Comparison of ENCODE assay signal across 8 mouse cellular contexts in genomic region chr2:85037047-85038026, GRCm38 (mm10). TPM values are rescaled to one million over a fixed set of nuclear protein-coding genes. Genes with fewer than 3 reads are reported as not detected.
DNase-seq lines count a peak whose midpoint lies in the region; ATAC-seq and TF ChIP-seq lines count a peak whose summit lies in the region.

Gene Ssrp1 (plus strand): TSS chr2:85037234.
Gene P2rx3 (minus strand): TSS chr2:85037462.

- H3K36me3 ChIP-seq in embryonic facial prominence, embryonic 13.5 days: peaks cover 36% of the 10 kb centered on the region
- no peaks in the 10 kb centered on the region; the same call in 1 of the 2 replicates for H3K36me3 ChIP-seq in heart, adult 2 months (ENCODE audit: control insufficient read depth, insufficient read depth, low read length)
- peaks cover 32% of the 10 kb centered on the region for H3K36me3 ChIP-seq in limb, embryonic 15.5 days
- H3K36me3 ChIP-seq in midbrain, postnatal 0 days (ENCODE audit: insufficient read depth, low read length): peaks cover 25% of the 10 kb centered on the region

- peak; percentile 75 for TF ChIP-seq POLR2A in heart, adult 2 months (IDR thresholded peaks at IDR 0.05; ENCODE audit: insufficient read depth, low read depth, low read length)

- DNase-seq in A20 (ENCODE audit: low read depth, low spot score): peak; percentile 93
- DNase-seq in adrenal gland, postnatal 4 days (ENCODE audit: low spot score in 2 of 2): peak; percentile 65 to 73
- peak; percentile 92 to 93 for DNase-seq in heart, adult 2 months
- DNase-seq in kidney, adult 8-10 months: peak; percentile 89 to 91
- DNase-seq in midbrain, postnatal 0 days (ENCODE audit: low spot score): peak; percentile 97
- peak; percentile 87 to 93 for DNase-seq in spleen, postnatal 10 days (ENCODE audit: low spot score in 2 of 2)

- no peaks in the 10 kb centered on the region for H3K9me3 ChIP-seq in embryonic facial prominence, embryonic 13.5 days
- no peaks in the 10 kb centered on the region for H3K9me3 ChIP-seq in limb, embryonic 15.5 days
- H3K9me3 ChIP-seq in midbrain, postnatal 0 days (ENCODE audit: low read length): no peaks in the 10 kb centered on the region

- TF ChIP-seq CTCF in heart, adult 2 months (IDR thresholded peaks at IDR 0.05): peak; percentile 28
- TF ChIP-seq CTCF in midbrain, postnatal 0 days (IDR thresholded peaks at IDR 0.05): peak; percentile 41

- H3K4me2 ChIP-seq in embryonic facial prominence, embryonic 13.5 days: peak within 1 kb of the TSS; percentile 82
- H3K4me2 ChIP-seq in limb, embryonic 15.5 days: peak within 1 kb of the TSS; percentile 63
- peak within 1 kb of the TSS; percentile 70 for H3K4me2 ChIP-seq in midbrain, postnatal 0 days (ENCODE audit: low read depth, low read length, poor library complexity, severe bottlenecking)

- H3K4me3 ChIP-seq in embryonic facial prominence, embryonic 13.5 days: peak within 1 kb of the TSS; percentile 76
- H3K4me3 ChIP-seq in heart, adult 2 months: peak within 1 kb of the TSS; percentile 99
- peak within 1 kb of the TSS; percentile 82 for H3K4me3 ChIP-seq in limb, embryonic 15.5 days
- H3K4me3 ChIP-seq in midbrain, postnatal 0 days (ENCODE audit: low read depth, low read length): peak within 1 kb of the TSS; percentile 49

- 1% methylated on average over 66 of the region's 66 CpGs for WGBS in embryonic facial prominence, embryonic 13.5 days
- 1% methylated on average over 66 of the region's 66 CpGs for WGBS in heart, adult 2 months
- under 1% methylated on average over 66 of the region's 66 CpGs for WGBS in limb, embryonic 15.5 days
- WGBS in midbrain, postnatal 0 days: 1% methylated on average over 65 of the region's 66 CpGs

- H3K9ac ChIP-seq in embryonic facial prominence, embryonic 13.5 days: peak within 1 kb of the TSS; percentile 93
- H3K9ac ChIP-seq in heart, adult 2 months (ENCODE audit: low read depth, low read length): peak within 1 kb of the TSS; percentile 90
- peak within 1 kb of the TSS; percentile 94 for H3K9ac ChIP-seq in limb, embryonic 15.5 days
- peak within 1 kb of the TSS; percentile 77 for H3K9ac ChIP-seq in midbrain, postnatal 0 days (replicated peaks; ENCODE audit: low read length, poor library complexity, severe bottlenecking)

- no peaks in the 10 kb centered on the region for H3K79me2 ChIP-seq in heart, adult 2 months (replicated peaks; ENCODE audit: control insufficient read depth, insufficient read depth, low read length)

- H3K4me1 ChIP-seq in embryonic facial prominence, embryonic 13.5 days: peaks cover 18% of the 10 kb centered on the region
- peaks cover 5% of the 10 kb centered on the region for H3K4me1 ChIP-seq in heart, adult 2 months (ENCODE audit: control insufficient read depth, insufficient read depth, low read length)
- peaks cover 13% of the 10 kb centered on the region for H3K4me1 ChIP-seq in limb, embryonic 15.5 days
- H3K4me1 ChIP-seq in midbrain, postnatal 0 days (ENCODE audit: insufficient read depth, low read length): peaks cover 4% of the 10 kb centered on the region; the same call in 1 of the 2 replicates

- no peaks in the 10 kb centered on the region for H3K27me3 ChIP-seq in embryonic facial prominence, embryonic 13.5 days
- no peaks in the 10 kb centered on the region for H3K27me3 ChIP-seq in heart, adult 2 months (ENCODE audit: control insufficient read depth, insufficient read depth, low read length)
- H3K27me3 ChIP-seq in limb, embryonic 15.5 days: no peaks in the 10 kb centered on the region
- no peaks in the 10 kb centered on the region for H3K27me3 ChIP-seq in midbrain, postnatal 0 days (ENCODE audit: insufficient read depth, low read length)

- intact Hi-C loops in heart, adult 2 months (cut with DNase I): loop anchor here (1.0 to 5.0 kb wide), 2 partner anchors 10 to 310 kb away; partner anchors contain the start of gene Clp1

- peak; percentile 64; the same call in 1 of the 2 replicates for TF ChIP-seq EP300 in heart, adult 2 months (IDR thresholded peaks at IDR 0.05; ENCODE audit: insufficient read depth, low read depth, low read length)

- ATAC-seq in embryonic facial prominence, embryonic 13.5 days (ENCODE audit: insufficient number of reproducible peaks, insufficient read depth, low FRiP score, low TSS enrichment, low read depth): peak; percentile 90
- ATAC-seq in limb, embryonic 15.5 days (ENCODE audit: insufficient number of reproducible peaks, low FRiP score, low TSS enrichment, low read depth): peak; percentile 92
- peak; percentile 96 for ATAC-seq in midbrain, postnatal 0 days (ENCODE audit: low FRiP score)

- peak within 1 kb of the TSS; percentile 88 for H3K27ac ChIP-seq in embryonic facial prominence, embryonic 13.5 days
- H3K27ac ChIP-seq in heart, adult 2 months: peak within 1 kb of the TSS; percentile 91
- peak within 1 kb of the TSS; percentile 89 for H3K27ac ChIP-seq in limb, embryonic 15.5 days
- peak within 1 kb of the TSS; percentile 72 for H3K27ac ChIP-seq in midbrain, postnatal 0 days (ENCODE audit: low read depth, low read length)

RNA-seq across cellular contexts. Expression of gene Ssrp1, which starts in this region (rescaled TPM):
- 100 to 1,000 TPM; 184 to 197 TPM for total RNA-seq in adrenal gland, postnatal 4 days (2021)
- polyA plus RNA-seq in embryonic facial prominence, embryonic 13.5 days (2015; fragmentation: Nextera tagmentation; extraction: Ambion mirVana): 291 and 303 TPM in 2 replicates
- total RNA-seq in heart, adult 2 months (2021): 10 to 100 TPM; 38.8 to 39.0 TPM
- polyA plus RNA-seq in heart, adult 2 months (2012; rRNA removed): 39.6 and 59.5 TPM in 2 replicates
- 235 and 238 TPM in 2 replicates for polyA plus RNA-seq in limb, embryonic 15.5 days (2015; fragmentation: Nextera tagmentation; extraction: Ambion mirVana)
- 137 and 153 TPM in 2 replicates for total RNA-seq in midbrain, postnatal 0 days (2014; rRNA removed)
- 123 TPM in 2 replicates for polyA plus RNA-seq in midbrain, postnatal 0 days (2015; fragmentation: Nextera tagmentation; extraction: Ambion mirVana)

RNA-seq across cellular contexts. Expression of gene P2rx3, which starts in this region (rescaled TPM):
- total RNA-seq in adrenal gland, postnatal 4 days (2021): 1 to 10 TPM; 1.8 to 2.1 TPM
- 1.1 and 1.6 TPM in 2 replicates for polyA plus RNA-seq in embryonic facial prominence, embryonic 13.5 days (2015; fragmentation: Nextera tagmentation; extraction: Ambion mirVana)
- total RNA-seq in heart, adult 2 months (2021): under 1 TPM; 0.25 to 0.81 TPM
- 0.39 and 0.79 TPM in 2 replicates for polyA plus RNA-seq in heart, adult 2 months (2012; rRNA removed)
- polyA plus RNA-seq in limb, embryonic 15.5 days (2015; fragmentation: Nextera tagmentation; extraction: Ambion mirVana): 0.19 and 0.58 TPM in 2 replicates
- total RNA-seq in midbrain, postnatal 0 days (2014; rRNA removed): 0.14 and 2.7 TPM in 2 replicates
- polyA plus RNA-seq in midbrain, postnatal 0 days (2015; fragmentation: Nextera tagmentation; extraction: Ambion mirVana): 0.48 and 0.88 TPM in 2 replicates

Comparison
In these comparisons a context has a peak if more than half of its experiments do, and no peak if none do; other contexts are left out.
1. Peak in every context shown above with its lines: DNase-seq, ATAC-seq, H3K4me3 ChIP-seq and H3K27ac ChIP-seq.
2. H3K4me3 ChIP-seq: peak in every context shown above with its lines; median percentile 99 in heart, adult 2 months; 82 in limb, embryonic 15.5 days; 76 in embryonic facial prominence, embryonic 13.5 days; 49 in midbrain, postnatal 0 days.